Mouse (Mus musculus): Measurements from ENCODE around the gene Olfr160. TPM values are rescaled to one million over a fixed set of nuclear protein-coding genes. Genes with fewer than 3 reads are reported as not detected.

The Olfr160 gene
- 0.36 and 0.57 TPM in 2 replicates for polyA plus RNA-seq (2011; ENCODE audit: insufficient read depth, insufficient read length, low replicate concordance, missing spikeins)

DNA sequence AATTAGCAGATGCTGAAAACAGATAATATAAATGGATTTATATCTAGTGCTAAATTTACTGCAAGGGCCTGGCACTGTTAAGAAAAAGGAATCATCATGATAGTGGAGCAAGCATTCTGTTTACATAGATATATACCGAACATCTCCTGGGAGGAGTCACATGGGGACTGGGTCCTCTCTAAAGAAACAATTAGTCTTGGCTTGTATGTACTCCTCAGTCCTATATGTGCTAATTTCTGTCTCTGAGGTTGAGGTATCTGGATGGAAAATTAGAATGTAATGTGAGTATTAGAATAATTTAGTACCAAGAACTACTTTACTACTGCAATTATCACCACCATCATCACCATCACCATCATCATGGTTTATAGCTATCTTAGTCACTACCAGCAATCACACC is at the start of gene Olfr160:
Olfr160 (minus strand) TSS at position 101 of the 400 bp plus-strand sequence.
- TF ChIP-seq POLR2A (IDR thresholded peaks at IDR 0.05; ENCODE audit: borderline replicate concordance, control insufficient read depth, low read depth, low read length) (no peak), CTCF (IDR thresholded peaks at IDR 0.05; ENCODE audit: control insufficient read depth, insufficient read depth, low read length) (no peak)
- Histone ChIP-seq H3K4me1 (ENCODE audit: control insufficient read depth, insufficient read depth, low read length) (no peaks in the 10 kb centered on the region), H3K4me3 (replicated peaks; ENCODE audit: control insufficient read depth, low read depth, low read length) (no peak within 1 kb of the TSS), H3K27ac (ENCODE audit: control insufficient read depth, insufficient read depth, low read depth, low read length, poor library complexity) (no peak within 1 kb of the TSS)
- WGBS, result 83% methylated on average over 1 of the region's 1 CpGs

DNA sequence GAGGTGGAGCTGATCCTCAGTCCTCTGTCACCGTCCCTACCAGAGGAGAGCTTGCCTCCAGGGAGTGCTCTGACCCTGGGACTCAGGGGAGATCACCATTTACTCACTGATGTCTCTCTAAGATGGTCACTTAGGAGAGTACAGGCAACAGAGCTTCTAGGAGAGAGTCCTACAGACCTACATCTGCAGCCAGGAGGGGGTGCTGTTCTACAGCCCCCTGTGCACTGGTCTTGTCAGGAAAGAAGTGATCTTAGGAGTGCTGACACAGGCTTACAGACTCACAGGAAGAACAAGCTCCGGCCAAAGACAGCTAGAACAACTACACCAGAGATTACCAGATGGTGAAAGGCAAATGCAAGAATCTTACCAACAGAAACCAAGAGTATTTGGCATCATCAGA is 46.5 kb upstream of the Olfr160 start:
- no peak for TF ChIP-seq POLR2A (IDR thresholded peaks at IDR 0.05; ENCODE audit: borderline replicate concordance, control insufficient read depth, low read depth, low read length)
- TF ChIP-seq CTCF (IDR thresholded peaks at IDR 0.05; ENCODE audit: control insufficient read depth, insufficient read depth, low read length), result no peak
- H3K27ac ChIP-seq (ENCODE audit: control insufficient read depth, insufficient read depth, low read depth, low read length, poor library complexity), result no peak overlapping the region
- 35% methylated on average over 2 of the region's 2 CpGs for WGBS
- H3K4me3 ChIP-seq (replicated peaks; ENCODE audit: control insufficient read depth, low read depth, low read length), result no peak overlapping the region
- no peaks in the 10 kb centered on the region for H3K4me1 ChIP-seq (ENCODE audit: control insufficient read depth, insufficient read depth, low read length)

DNA sequence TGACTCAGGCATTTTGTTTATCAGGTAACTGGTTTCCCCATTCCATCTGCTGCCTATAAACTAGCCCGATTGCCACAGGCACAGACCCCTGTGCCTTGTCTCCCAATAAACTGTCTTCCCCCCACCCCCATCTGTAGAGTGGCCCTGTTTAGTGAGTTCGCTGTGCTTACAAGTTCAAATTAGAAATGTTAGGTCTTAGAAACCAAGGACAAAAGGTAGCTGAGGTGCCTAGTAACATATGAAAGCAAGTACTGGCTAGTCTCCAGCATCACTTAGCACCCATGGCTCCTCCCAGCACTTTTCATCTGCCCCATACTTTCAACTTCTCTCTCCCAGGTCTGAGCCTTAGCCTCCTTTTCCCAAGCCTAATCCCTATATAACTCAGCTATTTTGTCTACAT is 45.7 kb upstream of the Olfr160 start:
- Histone ChIP-seq H3K4me1 (ENCODE audit: control insufficient read depth, insufficient read depth, low read length) (no peaks in the 10 kb centered on the region), H3K27ac (ENCODE audit: control insufficient read depth, insufficient read depth, low read depth, low read length, poor library complexity) (no peak overlapping the region), H3K4me3 (replicated peaks; ENCODE audit: control insufficient read depth, low read depth, low read length) (no peak overlapping the region)
- TF ChIP-seq POLR2A (IDR thresholded peaks at IDR 0.05; ENCODE audit: borderline replicate concordance, control insufficient read depth, low read depth, low read length), result no peak
- TF ChIP-seq CTCF (IDR thresholded peaks at IDR 0.05; ENCODE audit: control insufficient read depth, insufficient read depth, low read length), result no peak
- 71% methylated on average over 2 of the region's 2 CpGs for WGBS

DNA sequence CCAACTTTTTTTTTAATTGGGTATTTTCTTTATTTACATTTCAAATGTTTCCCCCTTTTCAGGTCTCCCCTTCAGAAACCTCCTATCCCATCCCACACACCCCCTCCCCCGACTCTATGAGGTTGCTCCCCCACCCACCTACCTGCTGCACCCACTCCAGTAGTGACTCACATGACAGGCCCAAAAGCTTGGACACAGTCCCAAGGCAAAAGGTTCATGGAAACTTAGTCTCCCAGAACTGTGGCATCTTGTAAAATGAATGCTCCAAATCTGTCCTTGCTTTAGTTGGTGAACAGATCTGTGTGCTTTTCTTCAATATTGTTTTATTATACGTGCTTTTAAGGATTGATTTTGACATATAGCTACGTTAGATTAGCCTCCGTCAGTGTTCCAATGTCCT is 36.0 kb upstream of the Olfr160 start:
- no peaks in the 10 kb centered on the region for H3K4me1 ChIP-seq (ENCODE audit: control insufficient read depth, insufficient read depth, low read length)
- H3K4me3 ChIP-seq (replicated peaks; ENCODE audit: control insufficient read depth, low read depth, low read length), result no peak overlapping the region
- no peak for TF ChIP-seq CTCF (IDR thresholded peaks at IDR 0.05; ENCODE audit: control insufficient read depth, insufficient read depth, low read length)
- TF ChIP-seq POLR2A (IDR thresholded peaks at IDR 0.05; ENCODE audit: borderline replicate concordance, control insufficient read depth, low read depth, low read length), result no peak
- WGBS, result 70% methylated on average over 4 of the region's 4 CpGs
- H3K27ac ChIP-seq (ENCODE audit: control insufficient read depth, insufficient read depth, low read depth, low read length, poor library complexity), result no peak overlapping the region

DNA sequence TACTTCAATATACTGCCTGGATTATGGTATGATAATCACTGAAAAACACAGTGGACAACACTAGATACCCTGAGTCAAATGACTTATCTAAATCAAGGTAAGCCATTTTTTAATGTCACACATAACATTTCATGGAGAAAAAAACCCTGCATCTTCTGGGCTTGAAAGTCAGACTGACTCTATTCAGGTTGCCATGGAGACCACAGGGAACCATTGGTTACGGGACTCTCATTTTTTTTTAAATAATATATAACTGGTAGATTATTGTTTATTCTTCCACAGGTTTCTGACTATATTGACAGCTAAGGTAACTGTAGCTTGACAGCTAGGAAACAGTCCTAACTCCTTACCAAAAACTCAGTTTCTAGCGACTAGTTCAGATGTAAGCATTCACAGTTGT is 35.4 kb upstream of the Olfr160 start:
- WGBS, result 72% methylated on average over 2 of the region's 2 CpGs
- TF ChIP-seq POLR2A (IDR thresholded peaks at IDR 0.05; ENCODE audit: borderline replicate concordance, control insufficient read depth, low read depth, low read length) (no peak), CTCF (IDR thresholded peaks at IDR 0.05; ENCODE audit: control insufficient read depth, insufficient read depth, low read length) (no peak)
- Histone ChIP-seq H3K4me3 (replicated peaks; ENCODE audit: control insufficient read depth, low read depth, low read length) (no peak overlapping the region), H3K27ac (ENCODE audit: control insufficient read depth, insufficient read depth, low read depth, low read length, poor library complexity) (no peak overlapping the region), H3K4me1 (ENCODE audit: control insufficient read depth, insufficient read depth, low read length) (no peaks in the 10 kb centered on the region)

DNA sequence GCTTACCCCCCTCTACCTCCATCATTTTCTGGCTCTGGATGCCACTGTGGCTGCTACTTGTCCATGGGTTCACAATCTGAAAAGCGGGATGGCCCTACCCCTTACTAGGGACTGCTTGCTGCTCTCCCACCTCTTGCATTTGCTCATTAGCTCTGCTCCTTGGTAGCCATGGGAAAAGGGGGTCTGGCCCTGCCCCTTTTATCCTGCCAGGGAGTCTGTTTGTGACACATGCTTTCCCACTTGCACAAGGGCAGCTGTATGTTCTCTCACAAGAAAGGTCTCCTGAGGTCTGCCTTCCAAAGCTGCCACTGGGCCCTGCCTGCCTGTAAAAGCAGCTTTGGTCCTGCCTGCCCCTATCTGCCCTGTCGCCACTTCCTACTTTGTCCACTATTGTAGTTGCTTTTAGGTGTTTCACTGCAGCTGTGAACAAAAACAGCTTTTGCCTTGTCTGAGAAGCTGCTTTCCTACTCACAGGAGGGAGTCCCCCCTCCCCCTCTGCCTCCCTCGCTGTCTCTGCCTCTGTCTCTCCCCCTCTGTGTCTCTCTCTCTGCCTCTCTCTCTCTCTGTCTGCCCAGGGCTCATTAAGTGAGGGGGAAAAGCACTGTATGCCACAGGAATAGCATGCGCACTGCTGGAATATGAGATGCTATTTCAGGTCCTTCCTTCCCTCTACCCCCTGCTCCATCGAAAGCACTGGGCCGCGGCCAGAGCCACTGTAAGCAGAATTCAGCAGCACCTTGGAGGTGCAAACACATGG is 34.4 kb upstream of the Olfr160 start:
- no peak overlapping the region for H3K4me3 ChIP-seq (replicated peaks; ENCODE audit: control insufficient read depth, low read depth, low read length)
- no peaks in the 10 kb centered on the region for H3K4me1 ChIP-seq (ENCODE audit: control insufficient read depth, insufficient read depth, low read length)
- 56% methylated on average over 7 of the region's 7 CpGs for WGBS
- no peak for TF ChIP-seq CTCF (IDR thresholded peaks at IDR 0.05; ENCODE audit: control insufficient read depth, insufficient read depth, low read length)
- no peak for TF ChIP-seq POLR2A (IDR thresholded peaks at IDR 0.05; ENCODE audit: borderline replicate concordance, control insufficient read depth, low read depth, low read length)
- H3K27ac ChIP-seq (ENCODE audit: control insufficient read depth, insufficient read depth, low read depth, low read length, poor library complexity), result no peak overlapping the region

DNA sequence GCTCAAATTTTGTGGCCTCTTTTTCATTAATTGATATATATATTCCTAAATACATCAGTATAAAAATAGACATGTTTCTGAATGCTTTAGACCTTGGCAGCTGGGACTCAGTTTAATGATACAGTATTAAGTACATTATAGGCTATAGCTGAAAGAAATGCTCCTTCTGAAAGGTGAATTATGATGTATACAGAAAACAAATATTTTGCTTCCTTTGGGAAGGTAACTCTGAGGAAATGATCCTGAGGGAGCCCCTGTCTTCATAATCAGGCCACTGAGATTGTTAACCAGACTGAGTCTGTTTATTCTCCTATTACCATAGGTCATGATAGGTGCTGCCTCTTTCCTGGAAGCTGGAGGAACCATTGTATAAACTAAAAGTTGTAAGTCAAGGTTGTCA is 28.8 kb upstream of the Olfr160 start, which contains the start of gene Olfr874:
Olfr874 (plus strand) TSS at position 301 of the 400 bp plus-strand sequence.
- TF ChIP-seq POLR2A (IDR thresholded peaks at IDR 0.05; ENCODE audit: borderline replicate concordance, control insufficient read depth, low read depth, low read length) (no peak), CTCF (IDR thresholded peaks at IDR 0.05; ENCODE audit: control insufficient read depth, insufficient read depth, low read length) (no peak)
- Histone ChIP-seq H3K4me1 (ENCODE audit: control insufficient read depth, insufficient read depth, low read length) (no peaks in the 10 kb centered on the region), H3K4me3 (replicated peaks; ENCODE audit: control insufficient read depth, low read depth, low read length) (no peak within 1 kb of the TSS), H3K27ac (ENCODE audit: control insufficient read depth, insufficient read depth, low read depth, low read length, poor library complexity) (no peak within 1 kb of the TSS)

DNA sequence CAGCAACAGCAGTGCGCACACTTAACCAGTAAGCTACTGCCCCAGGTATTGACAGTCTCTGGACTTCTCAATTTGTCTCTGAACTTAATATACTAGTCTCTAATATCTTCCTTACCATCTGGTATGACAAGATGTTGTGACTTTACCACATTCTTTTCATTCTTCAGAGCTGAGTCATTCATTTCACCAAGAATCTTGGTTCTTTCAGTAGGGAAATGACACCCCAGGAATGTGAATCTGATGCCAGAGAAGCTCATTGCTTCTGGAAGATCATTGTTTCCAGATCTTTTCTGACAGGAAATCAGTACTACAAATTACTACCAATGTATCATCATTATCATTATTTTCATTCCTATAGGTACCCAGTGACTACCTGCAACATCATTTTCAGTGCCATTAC is 18.3 kb upstream of the Olfr160 start:
- TF ChIP-seq CTCF (IDR thresholded peaks at IDR 0.05; ENCODE audit: control insufficient read depth, insufficient read depth, low read length) (no peak), POLR2A (IDR thresholded peaks at IDR 0.05; ENCODE audit: borderline replicate concordance, control insufficient read depth, low read depth, low read length) (no peak)
- Histone ChIP-seq H3K27ac (ENCODE audit: control insufficient read depth, insufficient read depth, low read depth, low read length, poor library complexity) (no peak overlapping the region), H3K4me3 (replicated peaks; ENCODE audit: control insufficient read depth, low read depth, low read length) (no peak overlapping the region), H3K4me1 (ENCODE audit: control insufficient read depth, insufficient read depth, low read length) (no peaks in the 10 kb centered on the region)
- 69% methylated on average over 1 of the region's 1 CpGs for WGBS

All from bone marrow, adult 2 months (tissue).